Mouse (Mus musculus): Measurements from ENCODE around the gene Bmp2k.
"Not testable (repeated sequence)": the region's sequence is repeated elsewhere in the genome, so short reads cannot be mapped to it uniquely, and the experiment has no call there.

Bmp2k gene

DNA sequence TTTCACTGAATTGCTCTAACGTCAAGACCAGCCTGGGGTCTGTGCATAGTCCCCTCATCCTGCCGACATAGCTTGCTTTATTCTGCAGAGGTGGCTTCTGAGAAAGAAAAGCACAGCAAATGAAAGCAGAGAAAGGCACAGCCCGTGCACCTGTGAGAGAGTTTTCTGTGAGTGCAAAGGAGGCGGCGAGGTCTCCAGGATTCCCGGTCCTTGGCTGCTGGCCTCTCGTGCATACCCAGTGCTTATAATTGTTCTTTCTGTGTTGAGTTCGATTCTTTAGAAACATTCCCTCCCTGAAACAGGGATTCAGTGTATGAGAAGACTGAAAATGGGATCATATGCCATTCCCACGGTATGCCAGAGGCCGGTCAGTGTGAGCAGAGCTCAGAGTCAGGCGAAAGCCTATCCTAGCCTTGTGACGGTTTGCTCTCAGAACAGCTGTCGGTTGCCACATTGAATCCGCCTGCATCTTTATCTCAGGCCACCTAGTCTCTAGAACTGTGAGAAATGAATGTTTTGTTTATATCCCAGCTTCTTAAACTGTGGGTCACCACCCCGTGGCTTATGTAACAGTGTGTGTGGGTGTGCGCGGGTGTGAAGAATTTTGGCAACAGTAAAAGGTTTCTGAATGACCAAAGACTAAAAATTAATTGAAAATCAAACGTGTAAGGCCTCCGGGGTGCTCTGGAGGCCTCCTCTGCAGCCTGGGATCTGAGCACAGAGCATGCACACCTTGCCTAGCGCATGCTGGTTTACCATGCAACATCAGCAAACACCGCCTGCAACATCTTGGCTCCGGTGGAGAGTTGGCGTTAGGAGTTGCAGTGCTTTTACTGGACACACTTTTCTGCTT, 6.9 kb downstream of the Bmp2k start:
- DNase-seq: no peak

DNA sequence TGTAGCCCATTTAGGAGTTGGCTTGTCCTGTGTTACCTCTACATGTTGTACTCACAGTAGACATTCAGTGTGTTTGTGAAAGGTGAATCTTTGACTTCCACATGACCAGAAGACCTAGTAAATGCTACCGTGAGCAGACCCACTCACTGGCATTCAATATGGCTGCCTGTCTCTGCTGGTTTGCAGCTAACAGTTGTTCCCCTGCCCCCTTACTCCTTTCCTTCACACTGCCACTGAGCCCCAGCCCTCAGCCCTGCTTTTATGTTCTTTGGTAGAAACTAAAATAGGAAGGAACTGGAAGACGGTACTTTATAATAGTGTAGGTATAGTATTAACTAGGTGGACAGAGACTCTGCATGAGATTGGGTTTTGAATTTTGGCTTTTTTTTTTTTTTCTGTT, 8.4 kb downstream of the Bmp2k start:
- DNase-seq: no peak

DNA sequence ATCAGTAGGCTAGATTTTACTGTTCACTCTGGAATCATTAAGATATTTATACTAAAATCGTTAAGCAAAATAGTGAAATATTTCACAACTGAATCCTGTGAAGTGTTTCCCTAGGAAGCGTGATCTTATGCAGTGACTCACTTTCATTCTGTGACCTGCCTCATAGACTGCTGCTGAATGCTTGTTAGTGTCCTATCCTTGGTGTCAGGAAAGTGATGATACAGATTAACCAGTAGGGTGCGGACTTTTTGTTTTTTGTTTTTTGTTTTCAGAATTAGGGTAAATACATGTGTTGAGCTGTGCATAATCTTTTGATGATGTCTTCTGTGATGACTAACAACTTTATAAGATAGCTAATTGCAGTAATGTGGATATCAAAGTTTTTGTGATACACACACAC, 9.4 kb downstream of the Bmp2k start:
- DNase-seq: no peak

DNA sequence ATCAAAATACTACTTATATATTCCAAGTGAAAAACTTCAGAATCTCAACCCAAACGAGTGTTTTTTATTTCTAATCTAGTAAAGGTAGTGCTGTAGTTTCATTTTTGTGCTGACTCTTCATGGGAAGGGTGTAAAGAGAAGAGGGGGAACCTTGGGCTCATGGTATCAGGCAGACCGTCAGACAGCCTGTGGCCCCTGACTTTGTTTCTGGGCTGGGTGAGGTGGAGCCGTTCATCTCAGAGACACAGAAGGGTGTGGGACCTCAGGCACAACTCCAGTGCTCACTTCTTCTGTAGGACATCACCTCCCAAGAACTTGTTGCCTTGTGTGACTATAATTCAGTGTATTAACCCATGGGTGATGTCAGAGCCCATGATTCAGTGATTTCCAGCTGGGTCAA, 10.0 kb downstream of the Bmp2k start:
- no peak for DNase-seq

DNA sequence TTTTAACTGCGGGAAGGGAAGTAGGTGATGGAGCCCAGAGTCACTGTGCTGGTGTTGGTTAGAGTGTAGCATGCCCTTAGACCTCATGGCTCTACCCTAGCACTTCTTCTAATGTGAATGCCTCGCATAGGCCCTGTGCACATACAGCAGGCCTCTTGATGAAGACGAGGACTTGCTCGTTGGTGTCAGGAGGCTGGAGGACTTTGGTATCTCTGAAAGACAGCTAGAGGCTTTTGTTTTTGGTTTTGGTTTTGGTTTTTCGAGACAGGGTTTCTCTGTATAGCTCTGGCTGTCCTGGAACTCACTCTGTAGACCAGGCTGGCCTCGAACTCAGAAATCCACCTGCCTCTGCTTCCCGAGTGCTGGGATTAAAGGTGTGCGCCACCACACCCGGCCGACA, 11.7 kb downstream of the Bmp2k start:
- not testable (repeated sequence) for DNase-seq

DNA sequence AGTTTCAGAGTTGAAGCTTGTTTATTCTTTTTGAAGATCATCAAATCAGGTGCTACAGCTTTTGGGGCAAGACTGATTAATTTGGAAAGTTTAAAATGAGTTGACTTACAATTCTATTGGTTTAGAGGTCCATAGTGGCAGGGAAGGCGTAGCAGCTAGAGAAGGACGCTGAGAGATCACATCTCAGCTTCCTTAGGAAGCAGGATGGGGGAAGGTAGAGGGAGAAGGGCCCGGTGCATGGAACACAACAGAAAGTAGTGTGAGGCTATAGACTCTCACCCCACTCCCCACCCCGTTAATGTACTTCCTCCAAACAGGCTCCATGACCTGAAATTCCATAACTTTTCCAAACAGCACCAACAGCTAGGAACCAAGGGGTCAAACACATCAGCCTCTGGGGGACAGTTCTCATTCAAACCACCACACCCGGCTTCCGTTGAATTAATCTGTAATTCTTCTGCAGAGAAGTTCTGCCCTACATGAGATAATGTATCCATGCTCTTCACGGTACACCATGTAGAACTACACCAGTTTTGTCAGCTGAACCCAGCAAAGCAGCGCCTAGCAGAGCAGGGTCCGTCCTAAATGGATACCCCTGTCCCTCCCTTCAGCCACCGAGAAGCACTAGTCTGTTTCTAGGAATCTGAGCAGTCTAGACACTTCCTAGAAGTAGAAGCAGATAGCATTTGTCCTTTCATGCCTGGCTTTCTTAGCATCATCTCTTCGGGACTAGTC, 12.3 kb downstream of the Bmp2k start:
- DNase-seq: no peak

DNA sequence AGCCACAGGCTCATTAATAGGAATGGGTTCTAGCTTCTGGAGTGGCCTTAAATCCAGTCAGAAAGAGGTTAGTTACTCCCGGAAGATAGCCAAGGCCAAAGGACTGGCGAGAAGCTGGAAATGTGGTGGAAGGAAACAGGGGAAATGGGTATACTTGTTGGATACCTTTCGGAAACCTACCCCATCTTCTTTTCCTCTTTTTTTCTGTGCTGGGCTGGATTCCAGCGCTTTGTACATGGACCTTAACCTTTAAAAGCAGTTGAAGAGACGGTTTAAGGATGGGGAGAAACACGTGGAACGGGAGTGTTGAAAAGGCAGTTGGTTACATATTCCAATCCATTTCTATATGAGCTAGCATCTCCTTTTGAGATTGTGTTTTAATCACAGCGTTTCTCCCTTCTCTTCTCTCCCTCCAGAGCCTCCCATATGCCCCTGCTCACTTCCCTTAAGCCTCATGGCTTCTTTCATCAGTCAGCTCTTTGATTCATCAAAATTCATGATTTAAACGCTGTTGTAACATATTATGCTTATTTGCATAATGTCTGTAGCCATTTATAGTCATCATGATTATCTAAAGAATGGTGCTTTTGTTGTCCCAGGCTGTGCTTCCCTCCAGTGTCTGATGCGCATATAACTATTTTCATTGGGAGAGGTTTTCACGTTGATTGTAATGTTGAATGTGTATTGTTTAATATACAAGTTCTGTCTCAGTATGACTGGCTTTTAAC, 18.5 kb downstream of the Bmp2k start:
- DNase-seq: no peak

DNA sequence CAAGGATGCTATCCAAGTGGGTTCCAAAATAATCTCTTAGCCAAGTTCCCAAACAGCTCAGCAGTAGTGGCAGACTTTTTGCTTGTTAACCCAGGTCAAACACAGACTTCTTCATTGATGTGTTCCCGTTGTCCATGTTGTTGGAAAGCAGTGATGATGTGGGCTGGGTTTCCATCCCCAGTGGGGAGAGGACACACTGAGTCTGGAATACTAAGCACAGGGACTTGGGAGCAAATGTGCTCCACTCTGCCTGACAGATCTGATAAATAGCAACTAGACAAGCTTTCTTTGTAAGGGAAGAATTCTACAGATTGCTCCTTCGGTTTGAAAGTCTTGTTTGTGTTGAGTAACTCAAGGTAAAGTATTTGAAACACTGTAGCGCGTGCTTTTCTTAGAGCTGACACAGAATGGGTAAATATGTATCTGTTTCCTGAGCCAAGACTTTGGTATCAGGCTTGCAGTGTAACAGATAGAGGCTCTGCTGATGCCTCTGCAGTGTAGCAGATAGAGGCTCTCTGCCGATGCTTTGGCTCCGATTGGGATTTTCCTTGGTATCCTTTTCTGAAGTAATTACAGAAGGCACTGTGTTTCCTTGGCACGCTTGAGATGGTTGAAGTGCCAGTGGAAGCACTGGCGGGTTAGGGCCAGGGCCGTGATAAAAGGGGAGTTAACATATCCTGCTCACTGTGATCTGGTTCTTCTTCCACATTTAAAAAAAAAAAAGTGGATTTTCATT, 19.5 kb downstream of the Bmp2k start:
- no peak for DNase-seq

DNA sequence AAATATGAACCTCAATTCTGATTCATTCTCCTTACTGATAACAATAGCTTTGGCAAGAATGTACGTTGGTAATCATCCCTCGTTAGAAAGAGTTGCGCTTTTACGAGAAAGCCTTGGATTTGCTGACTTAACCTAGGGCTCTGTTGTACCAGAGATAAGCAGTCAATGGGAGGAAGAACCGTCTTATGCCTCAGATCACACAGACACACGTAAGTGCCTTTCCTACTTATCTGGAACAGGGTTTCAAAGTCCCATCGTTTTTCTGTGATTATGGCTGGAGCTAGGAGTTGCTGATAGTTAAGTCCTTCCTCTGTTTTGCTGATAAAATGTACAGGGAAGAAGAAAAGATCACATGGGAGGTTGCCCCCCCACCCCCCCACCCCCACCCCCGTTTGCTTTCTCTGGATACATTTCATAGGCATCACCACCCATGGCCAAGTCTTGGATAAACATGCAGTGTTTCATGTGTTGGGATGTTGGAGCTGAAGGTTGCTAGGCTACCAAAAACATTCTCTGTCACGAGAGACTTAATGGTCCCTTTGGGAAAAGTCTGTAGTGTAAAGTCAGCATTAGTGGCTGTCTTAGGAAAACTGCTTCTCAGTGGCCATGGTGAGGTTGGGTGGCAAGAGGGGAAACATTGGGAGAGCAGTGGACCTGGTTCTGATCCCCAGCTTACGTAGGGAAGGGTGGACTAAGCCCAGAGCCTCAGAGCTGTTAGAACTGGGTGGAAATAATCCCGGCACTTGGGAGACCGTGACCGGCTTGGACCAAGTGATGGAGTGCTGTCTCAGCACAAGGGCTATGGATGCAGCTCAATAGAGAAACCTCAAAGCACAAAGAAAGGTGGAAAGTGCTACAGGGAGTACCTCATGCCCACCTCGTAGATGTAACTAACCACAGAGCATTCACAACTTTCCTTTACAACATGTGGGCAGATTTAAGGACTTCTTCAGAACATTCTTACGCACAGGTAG, 25.1 kb downstream of the Bmp2k start:
- no peak for DNase-seq

DNA sequence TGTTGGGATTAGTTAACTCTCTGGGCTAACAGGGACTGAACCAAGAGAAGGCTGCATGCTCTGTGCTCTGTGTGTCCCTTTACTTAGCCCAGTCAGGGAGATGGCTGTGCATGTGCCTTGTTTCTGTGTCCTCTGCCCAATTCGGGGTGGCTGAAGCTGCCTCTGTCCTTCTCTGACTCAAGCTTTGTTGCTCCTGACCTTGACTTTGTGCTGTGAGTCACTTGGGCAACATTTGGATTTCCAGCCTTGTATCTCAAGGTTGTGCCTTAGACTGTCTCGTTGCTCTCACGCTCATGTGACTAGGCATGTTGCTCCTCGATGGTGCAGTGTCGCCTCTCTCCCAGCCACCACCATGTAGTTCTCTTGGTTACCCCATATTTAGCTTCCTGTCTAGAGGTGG, 27.3 kb downstream of the Bmp2k start:
- no peak for DNase-seq

DNA sequence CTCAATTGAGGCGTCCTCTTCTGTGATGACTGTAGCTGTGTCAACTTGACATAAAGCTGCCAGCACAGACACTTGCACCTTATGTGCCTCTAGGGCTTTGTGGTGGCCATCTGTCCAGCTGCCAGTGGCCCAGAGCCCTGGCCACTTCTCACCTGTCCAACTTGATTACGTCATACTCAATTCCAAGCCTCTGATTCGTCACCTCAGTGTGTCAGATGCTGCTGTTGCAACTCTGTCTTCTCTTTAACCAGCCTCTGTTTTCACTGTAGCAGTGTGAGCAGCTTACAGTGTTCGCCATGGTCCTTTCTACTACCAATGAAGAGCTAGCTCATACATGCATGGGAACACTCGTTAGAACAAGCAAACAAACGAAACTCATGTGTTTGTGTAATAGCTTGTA, 28.2 kb downstream of the Bmp2k start:
- no peak for DNase-seq

DNA sequence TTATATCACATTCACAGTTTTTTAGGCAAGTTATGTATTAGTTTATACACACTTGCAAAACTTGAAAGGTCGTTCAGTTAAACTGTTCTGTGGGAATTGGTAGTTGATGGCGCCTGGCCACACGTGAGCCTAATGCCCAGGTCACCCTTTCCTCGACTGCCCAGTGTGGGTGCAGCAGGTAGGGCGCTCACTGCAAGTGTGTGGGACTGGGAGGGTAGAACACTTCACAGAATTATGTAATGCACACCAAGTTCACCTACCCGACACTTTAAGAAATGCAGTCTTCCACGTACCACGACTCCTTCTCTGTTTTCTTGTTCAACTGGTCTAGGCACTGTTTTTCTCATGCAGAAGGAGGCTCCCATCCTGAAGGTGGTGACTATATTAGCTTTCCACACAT, 30.5 kb downstream of the Bmp2k start:
- DNase-seq: no peak

DNA sequence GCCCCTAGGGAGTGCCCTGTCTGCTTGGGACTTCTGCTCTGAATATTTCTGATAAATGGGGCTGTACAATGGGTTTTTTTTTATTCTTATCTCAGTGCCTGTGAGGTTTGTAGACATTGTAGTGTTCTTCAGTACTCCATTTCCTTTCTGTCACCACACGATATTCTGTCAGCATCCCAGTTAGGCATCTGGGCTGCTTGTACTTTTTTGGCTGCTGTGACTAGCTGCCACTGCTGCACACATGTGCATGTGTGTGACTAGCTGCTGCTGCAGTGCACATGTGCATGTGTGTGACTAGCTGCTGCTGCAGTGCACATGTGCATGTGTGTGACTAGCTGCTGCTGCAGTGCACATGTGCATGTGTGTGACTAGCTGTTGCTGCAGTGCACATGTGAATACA, 31.4 kb downstream of the Bmp2k start:
- DNase-seq: not testable (repeated sequence)

DNA sequence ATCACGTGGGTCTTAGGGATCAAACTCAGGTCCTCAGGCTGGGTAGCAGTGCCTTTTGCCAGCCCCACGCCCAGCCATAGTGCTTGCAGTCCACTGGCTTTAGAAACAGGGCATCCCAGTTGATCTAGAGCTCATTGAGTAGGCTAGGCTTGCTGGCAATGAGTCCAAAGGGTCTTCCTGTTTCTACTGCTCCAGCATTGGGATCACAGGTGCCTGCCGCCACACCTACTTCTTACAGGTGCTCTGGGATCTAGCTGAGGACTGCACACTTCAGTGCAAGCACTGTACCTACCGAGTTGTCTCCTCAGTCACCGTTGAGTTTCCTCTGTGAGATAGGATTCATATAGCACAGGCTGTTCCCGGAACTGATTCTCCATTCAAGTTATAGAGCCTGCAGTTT, 34.3 kb downstream of the Bmp2k start:
- no peak for DNase-seq

DNA sequence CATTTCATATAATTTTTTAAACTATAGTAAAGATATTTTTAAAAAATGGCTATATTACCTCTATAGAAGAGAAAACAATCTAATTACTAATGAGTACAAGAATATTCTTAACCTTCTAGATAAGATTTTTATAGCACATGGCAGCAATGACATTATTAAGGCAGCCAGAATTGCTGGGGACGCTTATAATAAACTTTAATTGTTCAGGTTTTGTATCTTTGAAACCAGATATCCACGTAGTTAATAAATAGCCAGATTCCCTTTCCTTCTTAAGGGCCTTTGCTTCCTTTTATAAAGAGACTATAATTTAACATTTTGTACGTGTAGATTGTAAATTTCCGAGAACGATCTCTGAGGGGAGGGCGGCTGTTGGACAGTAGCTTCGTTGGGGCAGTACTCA, 47.8 kb downstream of the Bmp2k start:
- DNase-seq: no peak

DNA sequence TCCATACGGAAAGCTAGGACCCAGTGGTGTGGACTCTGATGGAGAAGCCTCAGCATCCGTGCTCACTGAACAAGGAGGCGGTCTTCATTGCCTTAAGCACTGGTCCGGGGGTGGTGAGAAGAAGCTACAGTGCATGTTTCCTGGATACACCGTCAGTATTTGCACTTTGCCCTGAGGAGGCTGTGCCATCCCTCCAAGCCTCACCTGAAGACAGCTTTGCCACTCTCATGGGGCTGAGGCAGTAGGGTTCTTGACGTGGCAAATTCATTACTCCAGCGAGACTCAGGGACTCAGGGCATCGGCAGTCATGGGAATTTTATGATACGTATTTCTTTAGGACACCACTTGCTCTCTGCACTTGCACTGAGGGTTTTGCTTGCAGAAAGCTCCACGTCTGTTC, 49.2 kb downstream of the Bmp2k start:
- DNase-seq: no peak

DNA sequence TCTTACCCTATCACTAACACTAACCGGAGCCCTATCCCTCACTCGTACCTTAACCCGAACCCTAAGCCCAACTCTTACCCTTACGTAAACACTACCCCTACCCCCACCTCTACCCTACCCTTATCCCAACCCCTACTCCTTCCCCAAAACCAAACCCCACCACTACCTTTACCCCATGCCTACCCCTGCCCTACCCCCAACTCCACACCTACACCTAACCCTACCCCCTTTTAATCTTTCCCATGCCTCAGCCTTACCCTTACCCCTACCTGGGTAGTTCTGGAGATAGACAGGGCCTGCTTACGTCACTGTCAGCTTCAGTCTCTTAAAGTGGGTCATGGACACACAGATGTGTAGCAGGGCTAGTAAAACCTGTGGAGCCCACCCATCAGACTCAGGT, 51.4 kb downstream of the Bmp2k start:
- DNase-seq: no peak

DNA sequence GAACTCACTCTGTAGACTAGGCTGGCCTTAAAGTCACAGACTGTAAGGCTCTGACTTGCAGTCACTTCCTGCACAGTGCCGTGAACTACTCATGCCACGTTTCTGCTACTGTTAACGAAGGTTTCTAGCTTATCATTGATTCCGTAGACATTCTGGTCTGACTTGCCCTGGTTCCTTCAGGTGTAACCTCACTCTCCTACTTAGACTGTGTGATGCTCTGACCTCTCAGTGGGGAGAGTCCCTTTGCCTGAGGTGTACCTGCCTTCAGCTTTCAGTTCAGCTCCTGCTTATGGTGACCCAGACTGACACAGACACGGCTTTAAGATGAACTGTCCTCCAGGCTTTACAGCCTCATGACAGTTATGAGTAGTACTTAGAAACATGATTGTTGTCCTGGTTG, 56.7 kb downstream of the Bmp2k start:
- no peak for DNase-seq

DNA sequence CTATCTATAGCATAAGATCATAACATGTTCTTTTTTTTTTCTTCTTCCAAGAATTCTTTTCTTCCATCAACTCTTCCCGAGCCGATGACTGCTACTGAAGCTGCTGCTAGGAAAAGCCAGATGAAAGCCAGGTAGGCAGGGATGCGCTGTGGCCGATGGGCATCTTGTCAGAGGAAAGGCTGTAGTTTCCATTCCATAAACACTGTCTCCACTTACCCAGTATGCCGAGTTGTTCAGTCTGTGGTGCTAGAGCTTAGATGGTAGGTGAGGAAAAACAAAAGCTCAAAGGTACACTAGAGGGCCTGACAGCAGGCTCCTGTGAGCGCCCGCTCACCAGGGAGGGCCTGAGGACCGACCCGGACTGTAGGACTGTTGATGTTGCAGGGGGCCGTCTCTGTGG, 57.3 kb downstream of the Bmp2k start:
- DNase-seq: no peak

DNA sequence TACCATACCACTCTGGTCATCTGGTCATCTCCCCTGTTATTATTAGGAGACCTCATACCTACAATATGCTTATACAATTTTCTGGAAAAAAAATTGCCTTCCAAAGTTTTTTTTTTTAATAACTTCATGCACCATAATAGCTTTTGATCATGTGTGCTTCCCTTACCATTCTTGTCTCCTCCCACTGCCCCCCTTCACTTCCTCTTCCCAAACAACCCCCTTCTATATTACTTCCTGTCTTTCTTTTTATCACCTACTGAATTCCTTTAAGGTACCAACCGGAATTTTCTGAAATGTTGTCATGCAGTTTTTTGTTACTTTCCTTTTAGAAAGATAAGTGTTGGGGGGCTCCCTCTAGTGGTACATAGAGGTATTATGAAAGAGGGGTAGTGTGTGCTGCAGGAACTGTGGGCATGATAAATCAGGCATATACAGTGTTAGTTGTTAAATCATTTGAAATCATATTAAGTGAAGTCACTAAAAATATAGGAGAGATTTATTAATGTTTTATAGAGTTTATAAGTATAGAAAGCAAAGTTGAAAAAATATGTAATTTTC, 58.1 kb downstream of the Bmp2k start:
- no peak for DNase-seq

DNA sequence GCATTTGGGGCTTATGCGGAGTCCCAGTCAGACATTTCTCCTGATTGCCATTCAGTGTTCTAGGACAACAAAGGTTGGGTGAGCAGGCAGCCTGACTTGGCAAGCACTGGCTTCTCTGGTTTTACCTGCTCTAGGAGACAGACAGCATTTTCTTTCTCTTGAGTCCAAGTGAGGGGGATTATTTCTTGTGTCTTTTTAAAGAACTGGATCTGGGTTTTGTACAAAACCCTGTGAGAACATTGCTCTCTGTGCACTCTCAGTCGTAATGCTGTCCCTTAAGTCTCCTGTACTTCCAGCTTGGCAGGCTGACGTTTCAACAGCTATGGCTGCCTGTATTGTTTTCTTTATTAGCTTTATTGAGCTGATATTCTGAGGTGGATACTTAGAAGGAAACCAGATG, 58.9 kb downstream of the Bmp2k start:
- DNase-seq: no peak
